Mouse (Mus musculus) small intestine, adult 2 months (tissue): Measurements from ENCODE around the gene Gsk3b.

Experiments used
- CTCF ChIP-seq: fragments of 200-500 bp; IDR thresholded peaks from 2 replicates; pipeline ENCODE4 v1.5.1; 2012; ENCODE audit warnings: low read depth, mild to moderate bottlenecking, control low read depth, inconsistent platforms, low read length, moderate library complexity, mixed read lengths; ENCODE audit not compliant: insufficient replicate concordance, insufficient read length; ENCODE audit errors: extremely low read depth
- POLR2A ChIP-seq: fragments of 200-500 bp; IDR thresholded peaks from 2 replicates; pipeline ENCODE4 v1.6.1; 2012; ENCODE audit warnings: low read depth, mild to moderate bottlenecking, control low read depth, inconsistent platforms, low read length, moderate library complexity

- TF ChIP-seq POLR2A (no peak), CTCF (no peak)
Measured at GRCm38 (mm10) chr16:38097521-38097920, 8.7 kb downstream of the Gsk3b start.
